Mouse (Mus musculus) midbrain, embryonic 15.5 days (tissue): ENCODE data around the gene Twist2. TPM values are rescaled to one million over a fixed set of nuclear protein-coding genes. Genes with fewer than 3 reads are reported as not detected.

Source experiments
- ATAC-seq: fragments of 200-750 bp; cut with Nextera tagmentation; replicated peaks from 2 replicates; pipeline ENCODE4 v1.8.0; 2017; ENCODE audit warnings: moderate TSS enrichment
- H3K27ac ChIP-seq: fragments of 300-500 bp; sonication (generic); 2 replicates; pipeline ENCODE4 v1.5.1; 2015; ENCODE audit warnings: mild to moderate bottlenecking, inconsistent platforms
- H3K27me3 ChIP-seq: fragments of 300-500 bp; sonication (generic); replicated peaks from 2 replicates; pipeline ENCODE4 v1.6.1; 2015; ENCODE audit warnings: inconsistent platforms
- H3K36me3 ChIP-seq: fragments of 300-500 bp; sonication (generic); replicated peaks from 2 replicates; pipeline ENCODE4 v1.6.1; 2015; ENCODE audit warnings: inconsistent platforms
- H3K4me1 ChIP-seq: fragments of 300-500 bp; sonication (generic); 2 replicates; pipeline ENCODE4 v1.6.1; 2015; ENCODE audit warnings: inconsistent platforms
- H3K4me2 ChIP-seq: fragments of 300-500 bp; sonication (generic); 2 replicates; pipeline ENCODE4 v1.6.1; 2015; ENCODE audit warnings: inconsistent platforms, mild to moderate bottlenecking, moderate library complexity
- H3K4me3 ChIP-seq: fragments of 300-500 bp; sonication (generic); 2 replicates; pipeline ENCODE4 v1.5.1; 2015; ENCODE audit warnings: mild to moderate bottlenecking, inconsistent platforms
- H3K9ac ChIP-seq: fragments of 300-500 bp; sonication (generic); 2 replicates; pipeline ENCODE4 v1.6.1; 2015; ENCODE audit warnings: mild to moderate bottlenecking, inconsistent platforms
- H3K9me3 ChIP-seq: fragments of 300-500 bp; sonication (generic); 2 replicates; pipeline ENCODE4 v1.6.1; 2016; ENCODE audit warnings: inconsistent platforms
- WGBS: fragments of 180-500 bp; shearing (Covaris S2); methylation state at CpG from one replicate; pipeline ENCODE4 v1.1.7; 2015; ENCODE audit warnings: mixed read lengths; 5-methylcytosine and 5-hydroxymethylcytosine counted together
- polyA plus RNA-seq: library from polyadenylated mRNA; unstranded; fragments of >200 nt; fragmentation: Nextera tagmentation; extraction: Ambion mirVana; gene quantifications from 2 replicates; pipeline ENCODE4 v1.2.1, GENCODE M21; 2015

Gene Twist2
- polyA plus RNA-seq, 1 experiment from 2014 or later: 2.4 TPM

DNA sequence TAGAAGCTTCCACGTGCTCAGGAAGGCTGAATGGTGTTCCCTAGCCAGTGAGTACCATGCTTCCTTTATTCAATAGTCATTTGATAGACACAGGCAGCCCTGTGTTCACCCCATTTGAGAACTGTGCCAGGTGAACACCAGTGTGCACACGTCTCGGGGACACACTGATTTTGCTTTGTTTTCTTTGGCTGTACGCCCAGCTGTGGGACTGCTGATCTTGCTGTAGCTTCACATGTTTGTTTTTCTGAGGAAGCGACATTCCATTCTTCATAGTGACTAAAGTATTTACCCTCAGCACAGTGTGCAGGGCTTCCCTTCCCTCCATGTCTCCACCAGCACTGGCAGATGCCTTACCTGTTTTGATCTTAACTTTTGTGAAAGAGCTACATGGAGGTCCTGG is 81.9 kb downstream of the Twist2 start:
- Histone ChIP-seq H3K4me1 (no peaks in the 10 kb centered on the region), H3K4me2 (no peak overlapping the region), H3K9me3 (peaks cover 7% of the 10 kb centered on the region; the same call in 1 of the 2 replicates), H3K27ac (no peak overlapping the region), H3K4me3 (no peak overlapping the region), H3K27me3 (no peaks in the 10 kb centered on the region), H3K9ac (no peak overlapping the region), H3K36me3 (no peaks in the 10 kb centered on the region)
- WGBS: 76% methylated on average over 5 of the region's 5 CpGs
- ATAC-seq: no peak

- H3K4me1 ChIP-seq: no peaks in the 10 kb centered on the region
- WGBS: 95% methylated on average over 11 of the region's 11 CpGs
- H3K4me3 ChIP-seq: no peak overlapping the region
- no peaks in the 10 kb centered on the region for H3K36me3 ChIP-seq
- ATAC-seq: no peak
- H3K27me3 ChIP-seq: no peaks in the 10 kb centered on the region
- H3K9ac ChIP-seq: no peak overlapping the region
- H3K4me2 ChIP-seq: no peak overlapping the region
- H3K27ac ChIP-seq: no peak overlapping the region
- H3K9me3 ChIP-seq: no peaks in the 10 kb centered on the region
Measured at GRCm38 (mm10) chr1:91893598-91893997, 92.3 kb downstream of the Twist2 start.

GRCm38 (mm10) chr1:91894286-91894685 is 93.0 kb downstream of the Twist2 start:
- H3K4me1 ChIP-seq: no peaks in the 10 kb centered on the region
- no peaks in the 10 kb centered on the region for H3K9me3 ChIP-seq
- no peak overlapping the region for H3K9ac ChIP-seq
- H3K27me3 ChIP-seq: no peaks in the 10 kb centered on the region
- no peaks in the 10 kb centered on the region for H3K36me3 ChIP-seq
- WGBS: 85% methylated on average over 5 of the region's 5 CpGs
- H3K4me3 ChIP-seq: no peak overlapping the region
- no peak for ATAC-seq
- no peak overlapping the region for H3K27ac ChIP-seq
- H3K4me2 ChIP-seq: no peak overlapping the region

GRCm38 (mm10) chr1:91897078-91897477 is 95.8 kb downstream of the Twist2 start:
- no peak overlapping the region for H3K4me3 ChIP-seq
- H3K9me3 ChIP-seq: no peaks in the 10 kb centered on the region
- ATAC-seq: no peak
- no peak overlapping the region for H3K9ac ChIP-seq
- no peaks in the 10 kb centered on the region for H3K36me3 ChIP-seq
- 85% methylated on average over 2 of the region's 2 CpGs for WGBS
- no peak overlapping the region for H3K4me2 ChIP-seq
- no peaks in the 10 kb centered on the region for H3K4me1 ChIP-seq
- H3K27ac ChIP-seq: no peak overlapping the region
- H3K27me3 ChIP-seq: no peaks in the 10 kb centered on the region
